Mouse (Mus musculus): ENCODE data around the gene Sema7a. TPM values are rescaled to one million over a fixed set of nuclear protein-coding genes. Genes with fewer than 3 reads are reported as not detected.

The Sema7a gene
- polyA plus RNA-seq, 1 experiment from 2014 or later: 6.9 TPM

GRCm38 (mm10) chr9:57937651-57938050 lies 2.3 kb upstream of the Sema7a start:
- H3K27ac ChIP-seq (ENCODE audit: low read depth, low read length): no peak overlapping the region
- no peak for ATAC-seq
- no peak for TF ChIP-seq CTCF (IDR thresholded peaks at IDR 0.05; ENCODE audit: low read depth)
- no peaks in the 10 kb centered on the region; the same call in 1 of the 2 replicates for H3K27me3 ChIP-seq (replicated peaks; ENCODE audit: control insufficient read depth, insufficient read depth, low read length)
- no peaks in the 10 kb centered on the region for H3K36me3 ChIP-seq (ENCODE audit: control insufficient read depth, insufficient read depth)
- H3K4me3 ChIP-seq (ENCODE audit: low read depth, low read length): no peak overlapping the region
- H3K4me1 ChIP-seq (replicated peaks; ENCODE audit: control insufficient read depth, insufficient read depth, low read length): no peaks in the 10 kb centered on the region; the same call in 1 of the 2 replicates
- H3K4me2 ChIP-seq (replicated peaks; ENCODE audit: low read depth): no peak overlapping the region
- 74% methylated on average over 6 of the region's 6 CpGs for WGBS
- H3K9me3 ChIP-seq (ENCODE audit: control insufficient read depth): no peaks in the 10 kb centered on the region
- H3K9ac ChIP-seq (ENCODE audit: low read depth, low read length): no peak overlapping the region

- no peaks in the 10 kb centered on the region for H3K36me3 ChIP-seq (ENCODE audit: control insufficient read depth, insufficient read depth)
- no peak overlapping the region for H3K4me3 ChIP-seq (ENCODE audit: low read depth, low read length)
- no peak overlapping the region for H3K9ac ChIP-seq (ENCODE audit: low read depth, low read length)
- no peak overlapping the region for H3K27ac ChIP-seq (ENCODE audit: low read depth, low read length)
- no peak overlapping the region for H3K4me2 ChIP-seq (replicated peaks; ENCODE audit: low read depth)
- no peak for ATAC-seq
- no peaks in the 10 kb centered on the region; the same call in 1 of the 2 replicates for H3K27me3 ChIP-seq (replicated peaks; ENCODE audit: control insufficient read depth, insufficient read depth, low read length)
- H3K9me3 ChIP-seq (ENCODE audit: control insufficient read depth): no peaks in the 10 kb centered on the region
- H3K4me1 ChIP-seq (replicated peaks; ENCODE audit: control insufficient read depth, insufficient read depth, low read length): no peaks in the 10 kb centered on the region; the same call in 1 of the 2 replicates
- WGBS: 82% methylated on average over 5 of the region's 5 CpGs
- TF ChIP-seq CTCF (IDR thresholded peaks at IDR 0.05; ENCODE audit: low read depth): no peak
Observed at GRCm38 (mm10) chr9:57938225-57939055, 1.5 kb upstream of the Sema7a start.

GRCm38 (mm10) chr9:57940349-57940794 lies 460 bp downstream of the Sema7a start:
- Histone ChIP-seq H3K9me3 (ENCODE audit: control insufficient read depth) (no peaks in the 10 kb centered on the region), H3K4me2 (replicated peaks; ENCODE audit: low read depth) (peak overlapping the region; percentile 97), H3K9ac (ENCODE audit: low read depth, low read length) (peak overlapping the region; percentile 69), H3K4me3 (ENCODE audit: low read depth, low read length) (peak overlapping the region; percentile 83), H3K27ac (ENCODE audit: low read depth, low read length) (peak overlapping the region; percentile 46; the same call in 1 of the 2 replicates), H3K4me1 (replicated peaks; ENCODE audit: control insufficient read depth, insufficient read depth, low read length) (peaks cover 3% of the 10 kb centered on the region; the same call in 1 of the 2 replicates), H3K36me3 (ENCODE audit: control insufficient read depth, insufficient read depth) (no peaks in the 10 kb centered on the region), H3K27me3 (replicated peaks; ENCODE audit: control insufficient read depth, insufficient read depth, low read length) (no peaks in the 10 kb centered on the region; the same call in 1 of the 2 replicates)
- peak; percentile 28 for ATAC-seq
- WGBS: 1% methylated on average over 29 of the region's 44 CpGs
- TF ChIP-seq CTCF (IDR thresholded peaks at IDR 0.05; ENCODE audit: low read depth): 0 out of 2 replicates have a peak, but pooled peaks have one; percentile 7

GRCm38 (mm10) chr9:57940861-57941638 lies 1.1 kb downstream of the Sema7a start:
- H3K27me3 ChIP-seq (replicated peaks; ENCODE audit: control insufficient read depth, insufficient read depth, low read length): no peaks in the 10 kb centered on the region; the same call in 1 of the 2 replicates
- peak overlapping the region; percentile 83 for H3K4me3 ChIP-seq (ENCODE audit: low read depth, low read length)
- peak; percentile 33; the same call in 1 of the 2 replicates for TF ChIP-seq CTCF (IDR thresholded peaks at IDR 0.05; ENCODE audit: low read depth)
- no peaks in the 10 kb centered on the region for H3K9me3 ChIP-seq (ENCODE audit: control insufficient read depth)
- 5% methylated on average over 28 of the region's 28 CpGs for WGBS
- no peak for ATAC-seq
- 0 out of 2 replicates have a peak overlapping the region, but pooled peaks have one; percentile 46 for H3K27ac ChIP-seq (ENCODE audit: low read depth, low read length)
- H3K4me2 ChIP-seq (replicated peaks; ENCODE audit: low read depth): peak overlapping the region; percentile 97
- no peaks in the 10 kb centered on the region for H3K36me3 ChIP-seq (ENCODE audit: control insufficient read depth, insufficient read depth)
- peak overlapping the region; percentile 69 for H3K9ac ChIP-seq (ENCODE audit: low read depth, low read length)
- peaks cover 10% of the 10 kb centered on the region for H3K4me1 ChIP-seq (replicated peaks; ENCODE audit: control insufficient read depth, insufficient read depth, low read length)

DNA sequence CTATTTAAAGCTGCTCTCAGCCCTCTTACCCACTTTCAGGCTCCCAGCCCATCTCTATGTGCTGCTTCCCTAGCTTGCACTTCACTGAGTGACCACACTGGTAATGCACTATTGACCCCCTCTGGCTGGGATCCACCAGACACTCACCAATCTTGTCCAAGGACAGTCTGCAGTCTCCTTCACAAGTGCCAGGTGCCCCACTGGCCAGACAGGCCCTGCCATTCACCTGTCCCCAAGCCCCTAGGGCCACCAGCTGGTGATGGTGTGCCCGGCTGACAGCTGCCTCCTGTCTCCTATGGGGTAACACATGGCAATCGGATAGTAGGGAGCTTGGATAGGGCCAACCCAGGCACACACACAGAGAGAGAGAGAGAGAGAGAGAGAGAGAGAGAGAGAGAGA lies 2.1 kb downstream of the Sema7a start:
- Histone ChIP-seq H3K27ac (ENCODE audit: low read depth, low read length) (no peak overlapping the region; the same call in 1 of the 2 replicates), H3K36me3 (ENCODE audit: control insufficient read depth, insufficient read depth) (no peaks in the 10 kb centered on the region), H3K27me3 (replicated peaks; ENCODE audit: control insufficient read depth, insufficient read depth, low read length) (no peaks in the 10 kb centered on the region; the same call in 1 of the 2 replicates), H3K4me3 (ENCODE audit: low read depth, low read length) (peak overlapping the region; percentile 83), H3K9me3 (ENCODE audit: control insufficient read depth) (no peaks in the 10 kb centered on the region), H3K9ac (ENCODE audit: low read depth, low read length) (no peak overlapping the region), H3K4me1 (replicated peaks; ENCODE audit: control insufficient read depth, insufficient read depth, low read length) (peaks cover 14% of the 10 kb centered on the region), H3K4me2 (replicated peaks; ENCODE audit: low read depth) (peak overlapping the region; percentile 97)
- no peak for TF ChIP-seq CTCF (IDR thresholded peaks at IDR 0.05; ENCODE audit: low read depth)
- ATAC-seq: no peak
- 56% methylated on average over 2 of the region's 2 CpGs for WGBS

DNA sequence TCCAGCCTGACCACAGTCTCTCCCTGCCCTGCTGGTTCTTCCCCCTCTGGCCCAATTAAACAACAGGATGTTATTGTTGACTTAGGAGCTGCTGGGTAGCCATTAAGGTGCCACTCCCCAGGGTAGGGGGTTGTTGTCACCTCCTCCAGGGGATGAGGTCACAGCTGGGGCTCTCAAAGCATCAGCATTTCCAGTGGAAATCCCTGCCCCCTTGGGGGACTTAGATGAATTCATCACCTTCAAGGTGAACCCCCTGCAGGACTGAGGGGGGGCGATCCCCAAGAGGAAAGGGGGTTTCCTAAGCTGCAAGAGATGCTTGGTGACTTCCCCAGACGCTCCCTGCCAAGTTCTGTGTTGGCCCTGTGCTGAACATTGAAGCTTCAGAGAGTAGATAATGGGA lies 3.2 kb downstream of the Sema7a start:
- H3K4me1 ChIP-seq (replicated peaks; ENCODE audit: control insufficient read depth, insufficient read depth, low read length): peaks cover 16% of the 10 kb centered on the region
- H3K36me3 ChIP-seq (ENCODE audit: control insufficient read depth, insufficient read depth): no peaks in the 10 kb centered on the region
- no peaks in the 10 kb centered on the region; the same call in 1 of the 2 replicates for H3K27me3 ChIP-seq (replicated peaks; ENCODE audit: control insufficient read depth, insufficient read depth, low read length)
- peak overlapping the region; percentile 83; the same call in 1 of the 2 replicates for H3K4me3 ChIP-seq (ENCODE audit: low read depth, low read length)
- no peak for ATAC-seq
- H3K27ac ChIP-seq (ENCODE audit: low read depth, low read length): no peak overlapping the region
- no peak for TF ChIP-seq CTCF (IDR thresholded peaks at IDR 0.05; ENCODE audit: low read depth)
- H3K9ac ChIP-seq (ENCODE audit: low read depth, low read length): no peak overlapping the region
- 37% methylated on average over 2 of the region's 2 CpGs for WGBS
- H3K9me3 ChIP-seq (ENCODE audit: control insufficient read depth): no peaks in the 10 kb centered on the region
- peak overlapping the region; percentile 97 for H3K4me2 ChIP-seq (replicated peaks; ENCODE audit: low read depth)

Measured in intestine, postnatal 0 days (tissue).